Mouse (Mus musculus) layer of hippocampus, adult 2 months (tissue): ENCODE data around the gene Uckl1. TPM values are rescaled to one million over a fixed set of nuclear protein-coding genes. Genes with fewer than 3 reads are reported as not detected.

Experiments
- DNase-seq, 2 experiments: peaks; one replicate each; pipeline ENCODE4 v3.0.0; 2022; ENCODE audit warnings: low spot score in 2 of 2
- H3K27ac ChIP-seq: fragments of 200-600 bp; 2 replicates; pipeline ENCODE4 v1.8.1; 2022
- H3K4me3 ChIP-seq: fragments of 200-600 bp; 2 replicates; pipeline ENCODE4 v1.8.1; 2022; ENCODE audit warnings: mild to moderate bottlenecking
- CTCF ChIP-seq: fragments of 200-600 bp; conservative IDR thresholded peaks from 2 replicates; pipeline ENCODE4 v1.8.1; 2022; ENCODE audit warnings: antibody characterized with exemption, mild to moderate bottlenecking, moderate library complexity
- microRNA-seq, 2 experiments: library from miRNA; unstranded; fragments of <30 nt; microRNA quantifications; one replicate each; pipeline ENCODE4 v1.2.0; 2021
- total RNA-seq, 2 experiments: library from RNA; stranded (reverse); gene quantifications; 2 replicates each; pipeline ENCODE4 v1.2.3; 2021

Gene Uckl1
- total RNA-seq, 2 experiments from 2014 or later: 68.2 to 73.8 TPM

DNA sequence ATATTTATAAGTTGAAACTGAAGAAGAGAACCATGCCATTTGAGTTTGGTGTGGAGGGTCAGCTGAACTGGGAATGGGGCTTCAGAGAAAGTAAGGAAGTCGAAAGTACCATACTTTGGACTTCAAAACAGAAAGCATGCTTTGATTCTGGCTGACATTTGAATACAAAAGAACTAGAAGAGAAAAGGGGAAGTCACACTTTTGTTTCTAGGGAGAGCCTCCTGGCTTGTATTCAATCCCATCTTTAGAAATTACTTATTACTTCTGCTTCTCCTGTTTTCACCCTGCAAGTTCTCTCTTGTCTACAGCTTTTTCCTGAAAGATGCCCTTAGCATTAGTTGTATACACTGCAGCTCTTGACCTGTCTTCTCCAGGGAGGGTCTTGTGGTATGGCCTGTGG is 36.5 kb downstream of the Uckl1 start:
- TF ChIP-seq CTCF: no peak
- Histone ChIP-seq H3K4me3 (no peak overlapping the region), H3K27ac (no peak overlapping the region)

DNA sequence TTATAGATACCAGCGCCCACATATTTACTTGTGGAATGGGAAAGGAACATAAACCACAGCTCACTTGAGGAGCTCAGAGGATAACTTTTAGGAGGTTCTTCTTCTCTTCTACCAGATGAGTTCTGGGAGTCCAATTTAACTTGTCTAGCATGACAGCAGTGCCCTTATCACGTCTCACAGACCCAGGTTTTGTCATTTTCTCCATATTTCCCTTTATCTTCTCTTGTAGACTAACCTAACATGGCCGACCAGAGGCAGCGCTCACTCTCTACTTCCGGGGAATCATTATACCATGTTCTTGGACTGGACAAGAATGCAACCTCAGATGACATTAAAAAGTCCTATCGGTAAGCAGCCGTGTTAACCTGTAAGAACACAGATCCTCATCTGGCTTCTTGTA is 38.5 kb downstream of the Uckl1 start:
- no peak for TF ChIP-seq CTCF
- Histone ChIP-seq H3K27ac (no peak overlapping the region), H3K4me3 (no peak overlapping the region)
- DNase-seq: no peak

More for the DNA sequence above, 36.5 kb downstream of the Uckl1 start:
- no peak for DNase-seq

DNA sequence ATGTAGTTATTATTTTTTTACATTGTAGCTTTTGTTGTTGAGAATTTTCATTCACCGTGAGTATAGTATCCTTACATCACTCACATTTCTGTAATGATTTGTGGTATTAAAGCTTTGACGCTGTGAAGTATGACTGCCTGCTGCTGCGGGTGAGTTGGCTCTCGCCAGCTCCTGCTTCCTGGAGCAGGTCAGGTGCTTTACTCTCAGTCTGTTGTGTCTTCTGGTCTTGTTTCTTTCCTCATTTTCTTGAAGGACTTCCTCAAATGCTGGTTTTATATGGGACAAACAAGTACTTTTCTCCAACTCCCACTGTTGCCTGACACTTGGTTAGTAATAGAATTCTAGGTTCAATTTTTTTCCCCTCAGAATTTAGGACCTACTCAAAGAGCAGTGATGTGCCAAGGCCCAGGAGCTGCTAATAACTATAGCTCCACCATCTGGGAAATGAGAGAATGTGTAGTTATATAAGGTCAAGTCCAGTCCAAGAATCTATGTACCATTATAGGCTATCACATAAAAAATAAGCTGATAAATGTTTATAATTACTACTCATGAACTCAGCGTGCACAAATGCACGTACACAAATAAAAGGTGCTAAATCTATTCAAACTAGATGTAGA is 42.8 kb downstream of the Uckl1 start:
- DNase-seq: no peak
- Histone ChIP-seq H3K27ac (no peak overlapping the region), H3K4me3 (no peak overlapping the region)
- TF ChIP-seq CTCF: no peak; the same call in 1 of the 2 replicates

DNA sequence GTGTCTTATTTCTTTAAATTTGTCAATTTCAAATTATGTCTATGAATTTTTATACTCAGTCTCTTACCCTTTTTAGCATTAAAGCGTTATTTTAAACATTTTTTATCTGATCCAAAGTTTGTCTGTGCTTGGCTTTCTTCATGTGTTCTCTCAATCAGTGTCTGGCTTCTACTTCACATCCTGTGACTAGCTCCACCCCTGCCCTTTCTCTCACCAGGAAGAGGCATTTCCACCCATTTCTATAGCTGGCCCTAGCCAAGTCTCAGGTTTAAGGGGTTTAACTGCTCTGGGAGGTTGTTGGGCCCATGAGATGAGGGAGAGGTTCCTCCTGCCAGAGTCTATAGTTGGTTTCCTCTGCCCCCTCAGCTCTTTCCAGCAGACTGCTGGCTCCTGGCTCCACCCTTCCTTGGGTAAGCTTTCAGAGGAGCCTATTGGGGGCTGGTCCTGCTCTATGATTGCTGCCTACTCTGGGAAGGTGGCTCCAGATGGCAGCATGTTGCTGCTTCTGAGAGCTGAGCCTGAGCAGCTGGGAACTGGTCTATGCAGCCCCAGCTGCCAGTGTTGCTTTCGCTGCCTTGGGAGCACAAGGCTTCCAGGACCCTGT is 47.1 kb downstream of the Uckl1 start:
- TF ChIP-seq CTCF: no peak
- peak overlapping the region; percentile 62 for H3K27ac ChIP-seq
- DNase-seq: peak; percentile 47 to 70
- H3K4me3 ChIP-seq: no peak overlapping the region

DNA sequence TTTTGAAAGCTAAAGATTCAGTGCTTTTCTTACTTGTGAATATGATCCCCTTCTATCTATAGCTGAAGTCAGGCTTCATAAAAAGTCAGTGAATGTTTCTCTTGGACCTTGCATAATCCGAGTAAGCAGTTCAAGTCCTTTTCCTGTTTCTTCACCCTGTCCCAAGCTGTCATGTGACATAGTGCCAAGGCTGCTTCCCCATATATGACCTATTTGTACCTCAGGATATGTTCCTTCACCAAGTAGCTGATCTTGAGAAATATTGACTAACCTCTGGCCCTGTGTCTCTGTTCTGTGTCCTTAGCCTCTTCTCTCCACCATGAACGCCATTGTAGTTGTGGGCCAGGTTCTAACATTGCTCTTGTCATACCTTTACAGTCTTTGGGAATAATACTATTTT is 48.3 kb downstream of the Uckl1 start:
- H3K4me3 ChIP-seq: no peak overlapping the region
- TF ChIP-seq CTCF: no peak
- DNase-seq: no peak
- H3K27ac ChIP-seq: no peak overlapping the region

DNA sequence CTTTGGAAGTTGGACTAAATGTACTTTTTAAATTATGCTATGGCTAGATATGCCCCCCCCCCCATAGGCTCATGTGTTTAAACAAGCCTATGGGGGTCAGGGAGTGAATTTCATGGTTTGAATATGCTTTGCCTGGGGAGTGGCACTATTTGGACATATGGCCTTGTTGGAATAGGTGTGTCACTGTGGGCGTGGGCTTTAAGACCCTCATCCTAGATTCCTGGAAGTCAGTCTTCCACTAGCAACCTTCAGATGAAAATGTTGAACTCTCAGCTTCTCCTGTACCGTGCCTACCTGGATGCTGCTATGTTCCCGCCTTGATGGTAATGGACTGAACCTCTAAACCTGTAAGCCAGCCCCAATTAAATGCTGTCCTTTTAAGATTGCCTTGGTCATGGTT is 52.1 kb downstream of the Uckl1 start:
- no peak overlapping the region for H3K4me3 ChIP-seq
- TF ChIP-seq CTCF: no peak
- no peak for DNase-seq
- no peak overlapping the region for H3K27ac ChIP-seq

DNA sequence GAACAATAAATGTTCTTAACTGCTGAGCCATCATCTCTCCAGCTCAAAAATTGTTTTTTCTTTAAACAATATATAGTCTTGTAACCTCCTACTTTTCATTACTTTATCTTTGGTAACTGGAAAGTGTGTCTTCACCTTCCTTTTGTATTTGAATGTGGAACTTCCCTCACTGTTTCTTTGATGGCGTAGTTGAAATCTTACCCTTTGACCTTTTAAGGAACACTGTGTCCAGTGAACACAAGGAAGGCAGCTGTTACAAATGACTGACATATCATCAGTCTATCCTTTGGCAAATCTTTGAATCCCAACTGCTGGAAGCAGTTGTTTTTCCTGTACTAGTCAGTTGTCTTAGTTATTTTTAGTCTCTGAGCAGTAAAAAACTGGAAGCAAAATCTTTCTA is 55.6 kb downstream of the Uckl1 start:
- Histone ChIP-seq H3K27ac (no peak overlapping the region), H3K4me3 (no peak overlapping the region)
- TF ChIP-seq CTCF: no peak
- DNase-seq: no peak

DNA sequence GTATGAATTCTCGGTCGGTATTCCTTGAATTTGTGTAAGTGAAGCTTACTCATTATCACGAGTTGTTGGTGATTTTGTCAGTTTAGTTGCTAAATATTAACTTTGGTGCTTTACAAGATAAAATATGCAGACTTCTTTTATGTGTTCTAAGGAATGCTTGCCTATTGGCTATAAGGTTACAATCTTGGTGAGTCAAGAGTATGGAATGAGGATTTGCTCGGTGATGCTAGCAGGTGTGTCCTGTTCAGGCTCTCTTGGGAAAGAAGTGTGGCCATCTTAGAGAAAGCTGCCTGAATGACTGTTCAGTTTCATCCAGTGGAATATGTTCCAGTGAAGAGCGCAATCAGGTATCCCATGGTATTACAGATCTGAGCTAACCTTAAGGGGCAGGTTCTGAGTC is 59.2 kb downstream of the Uckl1 start:
- DNase-seq: no peak
- TF ChIP-seq CTCF: no peak
- Histone ChIP-seq H3K4me3 (no peak overlapping the region), H3K27ac (no peak overlapping the region)

DNA sequence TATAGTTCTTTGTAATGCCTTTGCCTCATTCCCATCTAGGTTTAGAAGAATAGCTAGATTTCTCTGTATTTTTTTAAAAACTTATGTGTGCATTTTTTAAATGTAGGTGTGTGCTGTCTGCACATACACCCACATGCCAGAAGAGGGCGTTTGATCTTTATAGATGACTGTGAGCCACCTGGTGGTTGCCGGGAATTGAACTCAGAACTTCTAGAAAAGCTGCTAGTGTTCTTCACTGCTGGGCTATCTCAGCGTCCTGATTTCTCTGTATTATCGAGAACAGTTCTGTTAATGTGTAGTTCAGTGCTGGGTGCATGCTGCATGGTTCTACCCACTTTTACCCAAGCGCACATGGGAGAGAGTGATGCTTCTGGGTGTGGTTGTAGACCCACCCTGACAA is 61.9 kb downstream of the Uckl1 start:
- TF ChIP-seq CTCF: peak; percentile 87
- Histone ChIP-seq H3K4me3 (0 out of 2 replicates have a peak overlapping the region, but pooled peaks have one; percentile 6), H3K27ac (no peak overlapping the region)
- no peak for DNase-seq

DNA sequence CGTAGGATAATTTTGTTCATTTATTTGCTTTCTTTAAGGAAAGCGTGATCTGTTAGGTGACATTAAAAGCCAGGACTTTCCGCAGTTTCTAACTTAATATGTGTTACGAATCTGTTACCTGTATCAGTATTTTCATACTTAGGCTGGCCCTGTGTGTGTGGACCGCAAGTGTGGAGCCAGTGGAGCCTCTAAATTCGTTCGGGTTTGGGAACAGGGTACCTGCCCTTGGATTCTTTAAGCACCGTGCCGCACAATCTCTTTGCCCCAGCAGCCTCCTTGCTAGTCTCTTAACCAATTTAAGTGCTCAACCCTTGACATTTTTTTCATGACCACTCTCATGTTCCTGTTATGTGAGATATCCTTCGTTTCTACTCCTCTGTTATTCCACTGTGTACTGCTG is 63.2 kb downstream of the Uckl1 start:
- Histone ChIP-seq H3K27ac (peak overlapping the region; percentile 98), H3K4me3 (peak overlapping the region; percentile 86)
- TF ChIP-seq CTCF: no peak
- DNase-seq: no peak

DNA sequence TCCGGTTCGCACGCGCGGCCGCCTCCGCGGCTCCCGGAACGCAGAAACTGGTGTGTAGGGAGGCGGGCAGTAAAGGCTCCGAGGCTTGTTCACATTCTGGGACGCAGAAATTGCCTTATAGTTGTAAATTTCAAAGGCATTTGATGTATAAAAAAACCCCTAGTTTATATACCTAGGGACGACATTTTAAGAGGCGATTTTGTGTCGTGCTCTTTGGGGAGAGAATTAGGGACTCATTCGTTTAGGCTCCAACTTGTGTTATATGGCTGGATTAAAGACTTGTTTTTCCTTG is 63.8 kb downstream of the Uckl1 start:
- H3K27ac ChIP-seq: peak overlapping the region; percentile 98
- no peak for TF ChIP-seq CTCF
- DNase-seq: no peak
- peak overlapping the region; percentile 86 for H3K4me3 ChIP-seq

DNA sequence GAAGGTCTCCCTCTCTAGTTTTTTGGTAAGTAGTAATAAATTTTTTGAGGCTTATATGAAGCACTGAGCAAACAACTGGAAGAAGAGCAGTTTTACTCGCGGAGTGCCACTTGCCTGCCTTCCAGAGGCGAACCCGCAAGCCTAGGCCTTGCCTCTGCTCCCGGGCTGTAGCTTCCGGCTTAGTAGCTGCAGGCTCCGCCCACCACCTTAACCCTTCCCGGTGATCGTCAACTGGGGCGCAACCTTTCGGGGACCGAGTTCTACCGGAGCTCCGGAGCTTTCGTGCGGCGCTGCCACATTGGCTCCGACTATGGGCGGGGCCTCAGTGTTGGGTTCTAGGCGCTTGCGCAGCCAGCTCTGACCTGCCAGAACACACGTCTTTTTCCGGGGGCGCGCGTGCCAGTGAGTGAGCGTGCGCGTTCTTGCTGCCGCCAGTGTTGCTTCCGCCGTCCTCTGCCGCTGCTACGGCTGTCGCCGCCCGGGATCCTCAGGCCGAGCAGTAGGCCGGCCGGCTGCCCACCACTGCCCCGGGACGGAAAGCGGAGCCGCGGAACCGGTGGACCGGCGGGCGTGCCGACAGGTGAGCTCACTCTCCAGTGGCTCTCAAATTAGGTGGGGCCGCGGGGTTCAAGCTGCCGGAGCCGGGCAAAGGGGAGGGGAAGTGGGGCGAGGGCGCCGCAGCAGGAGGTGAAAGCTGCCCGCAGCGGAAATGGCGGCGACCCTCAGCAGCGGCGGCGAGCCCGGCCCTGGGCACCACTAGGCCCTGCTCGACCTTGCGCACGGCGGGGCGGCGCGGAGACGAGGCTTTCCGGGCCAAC is 64.4 kb downstream of the Uckl1 start, which contains the start of gene Dnajc5:
Dnajc5 (plus strand) TSS at position 368 of the 818 bp plus-strand sequence.
- peak; percentile 97 to 98 for DNase-seq
- peak within 1 kb of the TSS; percentile 98 for H3K27ac ChIP-seq
- no peak for TF ChIP-seq CTCF
- peak within 1 kb of the TSS; percentile 86 for H3K4me3 ChIP-seq

DNA sequence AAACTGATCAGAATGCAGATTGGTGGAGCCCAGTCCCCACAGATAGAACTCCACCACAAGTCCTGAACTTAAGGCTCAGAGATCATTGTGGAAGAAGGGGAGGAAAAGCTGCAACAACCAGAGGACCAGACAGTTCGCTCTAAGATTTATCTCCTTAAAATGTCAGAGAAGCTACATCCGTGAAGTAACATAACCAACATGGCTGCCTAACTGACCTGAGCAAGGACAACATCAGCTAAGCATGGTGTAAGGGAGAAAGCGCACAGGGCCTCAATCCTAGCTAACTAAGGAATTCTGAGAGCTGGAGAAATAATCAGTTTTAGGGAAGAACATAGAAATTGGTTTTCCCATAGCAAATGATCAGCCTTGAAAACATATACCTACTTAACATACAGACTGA is 65.5 kb downstream of the Uckl1 start:
- Histone ChIP-seq H3K4me3 (peak overlapping the region; percentile 86), H3K27ac (peak overlapping the region; percentile 98)
- no peak for TF ChIP-seq CTCF
- no peak for DNase-seq

Small RNA genes lying within 50 kb of the gene (microRNA-seq; reads per million reads assigned to microRNA genes)
- gene Mir7006: 0 reads per million in 2 experiments

Other genes starting within 250 kb of the Uckl1 start
- gene Zgpat, start 220.0 kb downstream of the Uckl1 start, total RNA-seq: 10 to 100 TPM; 78.3 to 80.7 TPM
- 10 to 100 TPM; 43.2 to 50.1 TPM for gene Arfrp1, start 219.5 kb downstream of the Uckl1 start, total RNA-seq
- 10 to 100 TPM; 35.2 to 49.5 TPM for gene Lime1, start 204.8 kb downstream of the Uckl1 start, total RNA-seq
- gene Zbtb46, start 125.5 kb downstream of the Uckl1 start, total RNA-seq: 1 to 10 TPM; 5.8 to 8.3 TPM
- gene Abhd16b, start 91.7 kb downstream of the Uckl1 start, total RNA-seq: not detected
- gene Tpd52l2, start 87.8 kb downstream of the Uckl1 start, total RNA-seq: 10 to 100 TPM; 74.7 to 75.2 TPM
- 100 to 1,000 TPM; 259 to 279 TPM for gene Dnajc5, start 64.4 kb downstream of the Uckl1 start, total RNA-seq
- gene Prpf6, start 7.0 kb upstream of the Uckl1 start, total RNA-seq: 10 to 100 TPM; 57.2 to 57.3 TPM
- gene Zfp512b, start 7.9 kb upstream of the Uckl1 start, total RNA-seq: 100 to 1,000 TPM; 102 to 103 TPM
- 10 to 100 TPM; 11.9 to 12.2 TPM for gene Samd10, start 14.3 kb upstream of the Uckl1 start, total RNA-seq
- 1 to 10 TPM in 1 of 2 experiments, under 1 TPM in 1; 0.83 to 1.4 TPM for gene Gm29797, start 72.1 kb upstream of the Uckl1 start, total RNA-seq
- 10 to 100 TPM; 11.6 to 14.1 TPM for gene Sox18, start 86.7 kb upstream of the Uckl1 start, total RNA-seq
- gene Tcea2, start 95.4 kb upstream of the Uckl1 start, total RNA-seq: 10 to 100 TPM; 54.7 to 60.0 TPM
- 10 to 100 TPM; 41.8 to 43.4 TPM for gene Rgs19, start 109.1 kb upstream of the Uckl1 start, total RNA-seq
- not detected for gene Lkaaear1, start 113.5 kb upstream of the Uckl1 start, total RNA-seq
- 10 to 100 TPM; 44.8 to 45.0 TPM for gene Oprl1, start 130.1 kb upstream of the Uckl1 start, total RNA-seq
- 10 to 100 TPM; 32.3 to 34.0 TPM for gene Myt1, start 178.4 kb upstream of the Uckl1 start, total RNA-seq